Mouse (Mus musculus): ENCODE measurements around the gene Adamts12. TPM values are rescaled to one million over a fixed set of nuclear protein-coding genes. Genes with fewer than 3 reads are reported as not detected.

Adamts12 gene
- polyA plus RNA-seq, 1 experiment, result not detected

GRCm38 (mm10) chr15:11380087-11380530, 315.5 kb downstream of the Adamts12 start:
- TF ChIP-seq GATA1 (IDR thresholded peaks at IDR 0.05; ENCODE audit: borderline replicate concordance, low read length) (no peak), FLI1 (IDR thresholded peaks at IDR 0.05; ENCODE audit: low read length) (no peak)
- peaks cover 5% of the 10 kb centered on the region for H3K9me3 ChIP-seq
- H3K36me3 ChIP-seq (replicated peaks; ENCODE audit: low read length), result peaks cover 42% of the 10 kb centered on the region
- no peak overlapping the region for H3K4me3 ChIP-seq (replicated peaks)
- H3K4me1 ChIP-seq, result peaks cover 21% of the 10 kb centered on the region
- no peaks in the 10 kb centered on the region for H3K27me3 ChIP-seq (replicated peaks)

DNA sequence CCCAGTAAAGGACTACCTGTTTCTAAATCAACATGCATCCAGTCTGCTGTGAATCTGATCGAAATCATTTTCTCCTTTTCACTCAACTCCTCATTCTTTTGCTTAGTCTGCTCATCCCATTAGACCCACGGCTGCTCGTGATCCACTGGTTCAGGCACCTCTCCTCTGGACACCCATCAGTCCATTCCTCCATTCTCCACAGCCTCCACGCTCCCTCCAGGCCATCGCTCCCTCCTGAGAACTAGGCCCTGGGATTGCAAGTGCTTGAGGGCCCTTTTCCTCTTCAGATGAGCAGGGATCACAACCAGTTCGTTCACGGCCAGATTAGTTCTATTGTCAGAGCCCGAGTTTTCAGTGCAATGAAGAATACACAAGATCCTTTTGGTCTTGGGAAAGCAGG, 316.0 kb downstream of the Adamts12 start:
- TF ChIP-seq FLI1 (IDR thresholded peaks at IDR 0.05; ENCODE audit: low read length) (no peak), GATA1 (IDR thresholded peaks at IDR 0.05; ENCODE audit: borderline replicate concordance, low read length) (no peak)
- Histone ChIP-seq H3K4me3 (replicated peaks) (no peak overlapping the region), H3K4me1 (peaks cover 16% of the 10 kb centered on the region), H3K27me3 (replicated peaks) (no peaks in the 10 kb centered on the region), H3K36me3 (replicated peaks; ENCODE audit: low read length) (peaks cover 47% of the 10 kb centered on the region), H3K9me3 (peaks cover 5% of the 10 kb centered on the region)

GRCm38 (mm10) chr15:11382585-11382984, 318.0 kb downstream of the Adamts12 start:
- TF ChIP-seq GATA1 (IDR thresholded peaks at IDR 0.05; ENCODE audit: borderline replicate concordance, low read length) (no peak), FLI1 (IDR thresholded peaks at IDR 0.05; ENCODE audit: low read length) (no peak)
- Histone ChIP-seq H3K4me3 (replicated peaks) (no peak overlapping the region), H3K9me3 (peaks cover 5% of the 10 kb centered on the region), H3K36me3 (replicated peaks; ENCODE audit: low read length) (peaks cover 67% of the 10 kb centered on the region), H3K4me1 (peaks cover 16% of the 10 kb centered on the region), H3K27me3 (replicated peaks) (no peaks in the 10 kb centered on the region)

DNA sequence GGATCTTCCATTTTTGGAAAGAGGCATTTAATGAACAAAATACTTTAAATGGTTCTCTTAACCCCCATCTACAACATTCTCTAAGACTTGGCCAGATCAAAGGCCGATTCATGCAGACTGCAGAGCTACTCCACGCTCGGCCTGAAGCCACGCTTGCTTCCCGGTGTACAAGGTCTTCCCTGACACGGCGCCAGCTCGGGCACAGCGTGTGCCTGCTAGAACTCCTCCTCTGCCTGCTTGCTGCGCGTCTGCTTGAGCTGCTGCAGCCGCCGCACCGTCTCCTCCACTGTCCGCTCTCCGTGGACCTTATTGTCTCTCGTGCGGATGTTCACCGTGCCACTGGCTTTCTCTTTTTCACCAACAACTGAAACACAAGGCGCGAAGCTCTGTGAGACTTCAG, 319.2 kb downstream of the Adamts12 start:
- Histone ChIP-seq H3K36me3 (replicated peaks; ENCODE audit: low read length) (peaks cover 79% of the 10 kb centered on the region), H3K9me3 (peaks cover 5% of the 10 kb centered on the region), H3K4me1 (peaks cover 13% of the 10 kb centered on the region), H3K27me3 (replicated peaks) (no peaks in the 10 kb centered on the region), H3K4me3 (replicated peaks) (no peak overlapping the region)
- TF ChIP-seq FLI1 (IDR thresholded peaks at IDR 0.05; ENCODE audit: low read length) (no peak), GATA1 (IDR thresholded peaks at IDR 0.05; ENCODE audit: borderline replicate concordance, low read length) (no peak)

- Histone ChIP-seq H3K9me3 (no peaks in the 10 kb centered on the region), H3K4me3 (replicated peaks) (no peak overlapping the region), H3K36me3 (replicated peaks; ENCODE audit: low read length) (peaks cover 95% of the 10 kb centered on the region), H3K27me3 (replicated peaks) (no peaks in the 10 kb centered on the region), H3K4me1 (peaks cover 27% of the 10 kb centered on the region)
- no peak for TF ChIP-seq GATA1 (IDR thresholded peaks at IDR 0.05; ENCODE audit: borderline replicate concordance, low read length)
- TF ChIP-seq FLI1 (IDR thresholded peaks at IDR 0.05; ENCODE audit: low read length), result no peak
Measured at GRCm38 (mm10) chr15:11392903-11393302, 328.3 kb downstream of the Adamts12 start.

GRCm38 (mm10) chr15:11396421-11396820, 331.8 kb downstream of the Adamts12 start:
- H3K4me3 ChIP-seq (replicated peaks), result no peak overlapping the region
- TF ChIP-seq GATA1 (IDR thresholded peaks at IDR 0.05; ENCODE audit: borderline replicate concordance, low read length) (no peak), FLI1 (IDR thresholded peaks at IDR 0.05; ENCODE audit: low read length) (no peak)
- H3K27me3 ChIP-seq (replicated peaks), result no peaks in the 10 kb centered on the region
- H3K9me3 ChIP-seq, result no peaks in the 10 kb centered on the region
- peaks cover 42% of the 10 kb centered on the region for H3K4me1 ChIP-seq
- H3K36me3 ChIP-seq (replicated peaks; ENCODE audit: low read length), result peaks cover 60% of the 10 kb centered on the region

Other genes with a start within 250 kb of the Adamts12 start
- gene C1qtnf3, start 112.5 kb upstream of the Adamts12 start, polyA plus RNA-seq (2012; ENCODE audit: insufficient read depth, low replicate concordance), result not detected in 2 replicates
- gene Amacr, start 83.0 kb upstream of the Adamts12 start, polyA plus RNA-seq (2012; ENCODE audit: insufficient read depth, low replicate concordance), result 2.6 TPM in 1 of 2 replicates, not detected in the other
- gene Slc45a2, start 64.1 kb upstream of the Adamts12 start, polyA plus RNA-seq (2012; ENCODE audit: insufficient read depth, low replicate concordance), result not detected in 2 replicates
- gene Rxfp3, start 26.8 kb upstream of the Adamts12 start, polyA plus RNA-seq (2012; ENCODE audit: insufficient read depth, low replicate concordance), result not detected in 2 replicates

Data from megakaryocyte, embryonic 14.5 days (primary cell).